Mouse (Mus musculus): ENCODE measurements at regions not wholly inside any gene's neighbourhood (a gene's known extent, or its start where the extent isn't known, plus 50 kb on each side); places are given as distances from the start of the nearest gene placed in this dataset.
A peak's percentile ranks its signal among the peaks of the same experiment; 100 is the strongest.

- Histone ChIP-seq H3K9ac (no peak overlapping the region), H3K4me1 (replicated peaks) (no peaks in the 10 kb centered on the region), H3K4me2 (replicated peaks) (no peak overlapping the region), H3K9me3 (no peaks in the 10 kb centered on the region), H3K27me3 (replicated peaks) (no peaks in the 10 kb centered on the region), H3K27ac (no peak overlapping the region), H3K4me3 (replicated peaks) (no peak overlapping the region), H3K36me3 (no peaks in the 10 kb centered on the region)
- ATAC-seq: peak; percentile 65; the same call in 1 of the 2 replicates
- 61% methylated on average over 4 of the region's 4 CpGs for WGBS
These were observed 268.7 kb downstream of the Cd47 start for GRCm38 (mm10) chr16:50069033-50069432.

- Histone ChIP-seq H3K36me3 (no peaks in the 10 kb centered on the region), H3K4me1 (replicated peaks) (no peaks in the 10 kb centered on the region), H3K27ac (no peak overlapping the region), H3K27me3 (replicated peaks) (no peaks in the 10 kb centered on the region), H3K9ac (no peak overlapping the region), H3K9me3 (no peaks in the 10 kb centered on the region), H3K4me3 (replicated peaks) (no peak overlapping the region), H3K4me2 (replicated peaks) (no peak overlapping the region)
- 48% methylated on average over 4 of the region's 4 CpGs for WGBS
- no peak for ATAC-seq
These were observed 270.4 kb downstream of the Cd47 start for GRCm38 (mm10) chr16:50070728-50071127.

GRCm38 (mm10) chr16:50072853-50073360 lies 272.6 kb downstream of the Cd47 start:
- H3K27ac ChIP-seq: no peak overlapping the region
- H3K4me2 ChIP-seq (replicated peaks): no peak overlapping the region
- no peak for ATAC-seq
- H3K4me1 ChIP-seq (replicated peaks): no peaks in the 10 kb centered on the region
- H3K27me3 ChIP-seq (replicated peaks): no peaks in the 10 kb centered on the region
- 53% methylated on average over 14 of the region's 14 CpGs for WGBS
- H3K9me3 ChIP-seq: no peaks in the 10 kb centered on the region
- no peak overlapping the region for H3K4me3 ChIP-seq (replicated peaks)
- no peak overlapping the region for H3K9ac ChIP-seq
- no peaks in the 10 kb centered on the region for H3K36me3 ChIP-seq

- Histone ChIP-seq H3K27me3 (replicated peaks) (no peaks in the 10 kb centered on the region), H3K4me3 (replicated peaks) (no peak overlapping the region), H3K9ac (no peak overlapping the region), H3K9me3 (no peaks in the 10 kb centered on the region), H3K4me1 (replicated peaks) (no peaks in the 10 kb centered on the region), H3K27ac (no peak overlapping the region), H3K4me2 (replicated peaks) (no peak overlapping the region), H3K36me3 (no peaks in the 10 kb centered on the region)
- WGBS: 60% methylated on average over 4 of the region's 4 CpGs
- ATAC-seq: no peak
These were observed 273.6 kb downstream of the Cd47 start for GRCm38 (mm10) chr16:50073979-50074378.

GRCm38 (mm10) chr16:50075641-50076040 lies 275.3 kb downstream of the Cd47 start:
- H3K9me3 ChIP-seq: no peaks in the 10 kb centered on the region
- WGBS: 75% methylated on average over 4 of the region's 4 CpGs

GRCm38 (mm10) chr16:50081511-50081910 lies 281.2 kb downstream of the Cd47 start:
- Histone ChIP-seq H3K4me2 (replicated peaks) (no peak overlapping the region), H3K9me3 (no peaks in the 10 kb centered on the region), H3K4me1 (replicated peaks) (no peaks in the 10 kb centered on the region), H3K36me3 (no peaks in the 10 kb centered on the region), H3K9ac (no peak overlapping the region), H3K27me3 (replicated peaks) (no peaks in the 10 kb centered on the region), H3K27ac (no peak overlapping the region), H3K4me3 (replicated peaks) (no peak overlapping the region)
- no peak for ATAC-seq
- 52% methylated on average over 1 of the region's 1 CpGs for WGBS

More at GRCm38 (mm10) chr16:50075641-50076040, 275.3 kb downstream of the Cd47 start:
- ATAC-seq: no peak
- no peak overlapping the region for H3K27ac ChIP-seq
- no peaks in the 10 kb centered on the region for H3K27me3 ChIP-seq (replicated peaks)
- no peaks in the 10 kb centered on the region for H3K36me3 ChIP-seq
- H3K9ac ChIP-seq: no peak overlapping the region
- no peak overlapping the region for H3K4me3 ChIP-seq (replicated peaks)
- H3K4me2 ChIP-seq (replicated peaks): no peak overlapping the region
- no peaks in the 10 kb centered on the region for H3K4me1 ChIP-seq (replicated peaks)

GRCm38 (mm10) chr16:50092318-50092717 lies 292.0 kb downstream of the Cd47 start:
- Histone ChIP-seq H3K4me2 (replicated peaks) (no peak overlapping the region), H3K27me3 (replicated peaks) (no peaks in the 10 kb centered on the region), H3K27ac (no peak overlapping the region), H3K36me3 (no peaks in the 10 kb centered on the region), H3K9ac (no peak overlapping the region), H3K9me3 (no peaks in the 10 kb centered on the region), H3K4me1 (replicated peaks) (no peaks in the 10 kb centered on the region), H3K4me3 (replicated peaks) (no peak overlapping the region)
- WGBS: 92% methylated on average over 1 of the region's 1 CpGs
- ATAC-seq: no peak

- no peaks in the 10 kb centered on the region for H3K36me3 ChIP-seq
- WGBS: 82% methylated on average over 3 of the region's 3 CpGs
- H3K4me1 ChIP-seq (replicated peaks): no peaks in the 10 kb centered on the region
- no peak overlapping the region for H3K4me2 ChIP-seq (replicated peaks)
- no peak overlapping the region for H3K4me3 ChIP-seq (replicated peaks)
- no peak overlapping the region for H3K27ac ChIP-seq
- no peaks in the 10 kb centered on the region for H3K27me3 ChIP-seq (replicated peaks)
- H3K9ac ChIP-seq: no peak overlapping the region
- H3K9me3 ChIP-seq: no peaks in the 10 kb centered on the region
- ATAC-seq: no peak
These were observed 292.4 kb downstream of the Cd47 start for GRCm38 (mm10) chr16:50092780-50093179.

GRCm38 (mm10) chr16:50095858-50096551 lies 295.7 kb downstream of the Cd47 start:
- H3K36me3 ChIP-seq: no peaks in the 10 kb centered on the region
- peak; percentile 95 for ATAC-seq
- no peaks in the 10 kb centered on the region for H3K9me3 ChIP-seq
- H3K9ac ChIP-seq: no peak overlapping the region
- H3K4me1 ChIP-seq (replicated peaks): no peaks in the 10 kb centered on the region
- no peak overlapping the region for H3K4me3 ChIP-seq (replicated peaks)
- no peak overlapping the region for H3K27ac ChIP-seq
- H3K27me3 ChIP-seq (replicated peaks): no peaks in the 10 kb centered on the region
- no peak overlapping the region for H3K4me2 ChIP-seq (replicated peaks)
- 49% methylated on average over 6 of the region's 6 CpGs for WGBS

- no peaks in the 10 kb centered on the region for H3K27me3 ChIP-seq (replicated peaks)
- no peaks in the 10 kb centered on the region for H3K36me3 ChIP-seq
- no peaks in the 10 kb centered on the region for H3K9me3 ChIP-seq
- 63% methylated on average over 2 of the region's 2 CpGs for WGBS
- no peak overlapping the region for H3K9ac ChIP-seq
- no peaks in the 10 kb centered on the region for H3K4me1 ChIP-seq (replicated peaks)
- ATAC-seq: peak; percentile 80
- no peak overlapping the region for H3K27ac ChIP-seq
- H3K4me2 ChIP-seq (replicated peaks): no peak overlapping the region
- H3K4me3 ChIP-seq (replicated peaks): no peak overlapping the region
These were observed 296.2 kb downstream of the Cd47 start for GRCm38 (mm10) chr16:50096563-50096962.

GRCm38 (mm10) chr16:50103340-50103739 lies 303.0 kb downstream of the Cd47 start:
- no peak overlapping the region for H3K4me2 ChIP-seq (replicated peaks)
- no peak for ATAC-seq
- H3K9ac ChIP-seq: no peak overlapping the region
- H3K36me3 ChIP-seq: no peaks in the 10 kb centered on the region
- H3K27me3 ChIP-seq (replicated peaks): no peaks in the 10 kb centered on the region
- no peaks in the 10 kb centered on the region for H3K9me3 ChIP-seq
- no peaks in the 10 kb centered on the region for H3K4me1 ChIP-seq (replicated peaks)
- WGBS: 49% methylated on average over 7 of the region's 7 CpGs
- H3K27ac ChIP-seq: no peak overlapping the region
- no peak overlapping the region for H3K4me3 ChIP-seq (replicated peaks)

- no peaks in the 10 kb centered on the region for H3K9me3 ChIP-seq
- H3K27me3 ChIP-seq (replicated peaks): no peaks in the 10 kb centered on the region
- no peak overlapping the region for H3K4me2 ChIP-seq (replicated peaks)
- H3K9ac ChIP-seq: no peak overlapping the region
- H3K4me3 ChIP-seq (replicated peaks): no peak overlapping the region
- H3K27ac ChIP-seq: no peak overlapping the region
- no peak for ATAC-seq
- WGBS: 93% methylated on average over 7 of the region's 7 CpGs
- H3K36me3 ChIP-seq: no peaks in the 10 kb centered on the region
- no peaks in the 10 kb centered on the region for H3K4me1 ChIP-seq (replicated peaks)
These were observed 314.0 kb downstream of the Bbx start for GRCm38 (mm10) chr16:50118150-50118549.

- 70% methylated on average over 2 of the region's 2 CpGs for WGBS
- H3K4me2 ChIP-seq (replicated peaks): no peak overlapping the region
- no peak for ATAC-seq
- H3K4me1 ChIP-seq (replicated peaks): no peaks in the 10 kb centered on the region
- no peaks in the 10 kb centered on the region for H3K27me3 ChIP-seq (replicated peaks)
- H3K9ac ChIP-seq: no peak overlapping the region
- H3K36me3 ChIP-seq: no peaks in the 10 kb centered on the region
- no peaks in the 10 kb centered on the region for H3K9me3 ChIP-seq
- H3K4me3 ChIP-seq (replicated peaks): no peak overlapping the region
- no peak overlapping the region for H3K27ac ChIP-seq
These were observed 309.7 kb downstream of the Bbx start for GRCm38 (mm10) chr16:50122460-50122859.

Measured in intestine, embryonic 15.5 days (tissue).